Mouse (Mus musculus) heart, postnatal 25 days (tissue): Measurements from ENCODE around the gene Olfr550. TPM values are rescaled to one million over a fixed set of nuclear protein-coding genes. Genes with fewer than 3 reads are reported as not detected.
A peak's percentile ranks its signal among the peaks of the same experiment; 100 is the strongest.
"Not testable (repeated sequence)": the region's sequence is repeated elsewhere in the genome, so short reads cannot be mapped to it uniquely, and the experiment has no call there.

ENCODE experiments used
- DNase-seq: peaks from one replicate; pipeline ENCODE4 v3.0.0; 2022; ENCODE audit warnings: low spot score
- intact Hi-C: fragments of 180-260 bp; cut with DNase I; formaldehyde crosslinking; loops from one replicate; pipeline ENCODE4 v1.15.1; 2025
- total RNA-seq, 2 experiments: library from RNA; stranded (reverse); gene quantifications; 2 replicates each; pipeline ENCODE4 v1.2.3; 2021

The Olfr550 gene
- under 1 TPM; 0.10 to 0.17 TPM for total RNA-seq

GRCm38 (mm10) chr7:102571142-102571541, at the start of gene Olfr550:
TSS of gene Olfr550 (plus strand) at chr7:102571442.
- no peak for DNase-seq
- intact Hi-C loops = no loop called here

GRCm38 (mm10) chr7:102529052-102529451, 42.2 kb upstream of the Olfr550 start:
- intact Hi-C loops = no loop called here
- DNase-seq = no peak

GRCm38 (mm10) chr7:102534449-102534848, 36.8 kb upstream of the Olfr550 start, which contains the start of gene Olfr547:
TSS of gene Olfr547 (plus strand) at chr7:102534749.
- intact Hi-C loops = no loop called here
- DNase-seq = no peak

- DNase-seq = no peak
- intact Hi-C loops = no loop called here
These were observed 30.6 kb upstream of the Olfr550 start, which contains the start of gene Olfr548-ps1 for GRCm38 (mm10) chr7:102540596-102540995. TSS of gene Olfr548-ps1 (plus strand) at chr7:102540896.

- no peak for DNase-seq
- intact Hi-C loops = no loop called here
These were observed 30.0 kb upstream of the Olfr550 start for GRCm38 (mm10) chr7:102541251-102541650.

- intact Hi-C loops = no loop called here
- DNase-seq = no peak
These were observed 21.7 kb upstream of the Olfr550 start, which contains the start of gene Olfr549 for GRCm38 (mm10) chr7:102549570-102549969. TSS of gene Olfr549 (plus strand) at chr7:102549870.

GRCm38 (mm10) chr7:102553279-102553678, 18.0 kb upstream of the Olfr550 start:
- intact Hi-C loops = no loop called here
- DNase-seq = no peak

- DNase-seq = peak; percentile 83
- intact Hi-C loops = no loop called here
These were observed 5.9 kb upstream of the Olfr550 start, which contains the start of gene Trim21 for GRCm38 (mm10) chr7:102564999-102565997. TSS of gene Trim21 (minus strand) at chr7:102565486.

- intact Hi-C loops = no loop called here
- no peak for DNase-seq
These were observed 5.0 kb upstream of the Olfr550 start for GRCm38 (mm10) chr7:102566219-102566618.

GRCm38 (mm10) chr7:102573174-102573830, 2.1 kb downstream of the Olfr550 start:
- no peak for DNase-seq
- intact Hi-C loops = no loop called here

GRCm38 (mm10) chr7:102575998-102576397, 4.8 kb downstream of the Olfr550 start:
- no peak for DNase-seq
- intact Hi-C loops = no loop called here

GRCm38 (mm10) chr7:102591786-102592185, 20.5 kb downstream of the Olfr550 start, which contains the start of gene Olfr551:
TSS of gene Olfr551 (minus strand) at chr7:102591886.
- DNase-seq = no peak
- intact Hi-C loops = no loop called here

- intact Hi-C loops = no loop called here
- DNase-seq = no peak
These were observed 26.3 kb downstream of the Olfr550 start, which contains the start of gene Olfr552 for GRCm38 (mm10) chr7:102597378-102598031. TSS of gene Olfr552 (plus strand) at chr7:102597770.

GRCm38 (mm10) chr7:102618118-102618517, 46.9 kb downstream of the Olfr550 start, which contains the start of gene Olfr553:
TSS of gene Olfr553 (minus strand) at chr7:102618218.
- intact Hi-C loops = no loop called here
- no peak for DNase-seq

- DNase-seq = no peak
- intact Hi-C loops = no loop called here
These were observed 48.4 kb downstream of the Olfr550 start for GRCm38 (mm10) chr7:102619608-102620007.

- intact Hi-C loops, DNase-seq: not testable (repeated sequence)
These were observed 49.1 kb downstream of the Olfr550 start for GRCm38 (mm10) chr7:102620368-102620767.
